Mouse (Mus musculus) testis, adult 10 weeks (tissue): ENCODE data around the gene Tor2a. TPM values are rescaled to one million over a fixed set of nuclear protein-coding genes. Genes with fewer than 3 reads are reported as not detected.

Experiments used
- polyA plus RNA-seq: library from polyadenylated mRNA; stranded (reverse); fragments of 350-450 nt; fragmentation: Illumina TruSeq; extraction: RNeasy Lipid Tissue Mini Kit (QIAGEN cat#74804); gene quantifications from one replicate; pipeline ENCODE4 v1.2.3, GENCODE M21; 2014; ENCODE audit warnings: low read depth, low replicate concordance

The Tor2a gene
- polyA plus RNA-seq: 0.64 TPM

GRCm38 (mm10) chr2:32757056-32757845 lies at the start of gene Tor2a:
Gene Tor2a, plus strand, starts transcription at chr2:32757234.

DNA sequence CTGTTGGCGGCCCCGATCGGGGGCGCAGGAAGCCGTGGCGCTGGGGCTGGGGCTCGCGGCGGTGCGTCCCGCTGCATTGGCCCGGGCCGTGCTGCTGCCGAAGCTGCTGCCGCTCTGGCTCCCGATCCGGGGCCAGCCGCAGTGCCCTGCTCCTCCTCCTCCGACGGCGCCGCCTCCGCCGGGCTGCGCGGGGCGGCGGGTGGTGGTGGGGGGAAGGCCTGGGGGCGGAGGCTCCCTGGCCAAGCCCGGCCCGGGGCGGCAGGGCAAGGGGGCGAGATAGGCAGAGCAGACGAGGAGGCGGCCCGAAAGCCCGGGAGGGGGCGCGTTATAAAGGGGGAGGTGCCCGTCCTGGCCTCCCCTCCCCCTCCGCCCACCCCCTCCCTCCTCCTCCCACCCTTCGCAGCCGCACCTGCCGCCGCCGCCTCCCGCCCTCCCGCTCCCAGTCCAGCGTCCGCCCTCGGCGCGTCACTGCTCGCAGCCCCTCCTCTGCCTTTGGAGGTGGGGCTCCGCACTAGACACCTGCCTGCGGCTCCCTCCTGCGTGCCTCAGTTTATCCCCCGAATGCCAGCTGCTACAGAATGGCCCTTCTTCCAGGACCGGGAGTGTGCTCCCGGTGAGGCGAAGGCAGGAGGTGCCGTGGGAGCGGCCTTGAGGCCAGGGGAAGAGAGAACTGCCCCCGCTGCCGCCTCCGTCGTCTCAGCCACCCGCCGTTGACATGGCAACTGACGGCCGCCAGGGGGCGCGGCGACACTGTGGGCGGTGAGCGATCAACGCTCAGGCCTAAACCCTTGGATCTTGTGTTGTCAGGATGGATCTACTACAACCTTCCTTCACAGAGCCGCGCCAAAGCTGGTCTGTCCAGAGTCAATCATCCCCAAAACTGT lies 43.9 kb upstream of the Tor2a start, which contains the start of gene Cdk9:
TSS of gene Cdk9 (minus strand) at position 143 of the 884 bp plus-strand sequence.

GRCm38 (mm10) chr2:32720681-32721229 lies 36.3 kb upstream of the Tor2a start, which contains the start of gene Sh2d3c:
Gene Sh2d3c, plus strand, starts transcription at chr2:32721055.

GRCm38 (mm10) chr2:32740916-32741272 lies 16.1 kb upstream of the Tor2a start, which contains the start of gene 6330409D20Rik:
Gene 6330409D20Rik, minus strand, starts transcription at chr2:32741016.

GRCm38 (mm10) chr2:32775359-32776074 lies 18.5 kb downstream of the Tor2a start, which contains the start of the genes Ttc16 and Ptrh1:
Gene Ttc16, minus strand, starts transcription at chr2:32775633.
Gene Ptrh1, plus strand, starts transcription at chr2:32775786.

DNA sequence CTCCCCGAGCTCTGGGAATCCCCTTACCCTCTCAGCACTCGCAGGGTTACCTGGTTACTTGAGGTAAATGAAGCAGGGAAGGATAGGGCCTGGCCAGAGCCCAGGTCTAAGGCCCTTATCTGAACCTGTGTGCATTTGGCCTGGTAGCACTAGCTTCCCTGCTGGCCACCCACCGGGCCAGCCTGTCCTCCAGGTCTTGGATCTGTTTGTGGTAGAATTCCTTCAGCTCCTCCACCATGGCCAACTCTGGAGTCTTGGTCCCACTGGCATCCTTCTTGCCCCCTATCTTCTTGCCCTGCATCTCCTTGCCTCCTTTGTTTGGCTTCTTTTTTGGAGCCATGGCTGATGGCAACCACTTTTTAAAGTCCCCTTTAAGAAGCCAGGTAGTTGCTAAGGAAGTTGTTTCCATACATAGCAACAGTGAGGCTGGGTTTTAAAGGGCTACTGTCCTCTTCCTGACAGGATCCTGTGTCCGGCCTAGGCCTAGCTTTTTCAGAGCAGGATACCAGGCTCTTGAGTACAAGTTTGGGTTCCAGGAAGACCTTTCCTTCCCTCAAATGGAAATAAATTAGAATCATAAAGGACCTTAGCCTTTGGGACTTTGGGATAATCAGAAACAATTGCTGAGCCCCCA lies 27.1 kb downstream of the Tor2a start, which contains the start of gene Cfap157:
TSS of gene Cfap157 (minus strand) at position 381 of the 634 bp plus-strand sequence.

Other genes with a start within 250 kb of the Tor2a start
- 6.6 TPM for gene Fam102a, start 221.9 kb upstream of the Tor2a start, polyA plus RNA-seq
- 4.2 TPM for gene Dpm2, start 186.4 kb upstream of the Tor2a start, polyA plus RNA-seq
- gene Pip5kl1, start 182.4 kb upstream of the Tor2a start, polyA plus RNA-seq: 0.97 TPM
- gene 9430097D07Rik, start 181.6 kb upstream of the Tor2a start, polyA plus RNA-seq: 1.1 TPM
- gene St6galnac4, start 170.1 kb upstream of the Tor2a start, polyA plus RNA-seq: 0.25 TPM
- gene St6galnac6, start 157.5 kb upstream of the Tor2a start, polyA plus RNA-seq: 2.9 TPM
- gene Ak1, start 135.5 kb upstream of the Tor2a start, polyA plus RNA-seq: 16.6 TPM
- 0.27 TPM for gene Eng, start 110.6 kb upstream of the Tor2a start, polyA plus RNA-seq
- 1.3 TPM for gene Fpgs, start 53.1 kb upstream of the Tor2a start, polyA plus RNA-seq
- gene Cdk9, start 44.2 kb upstream of the Tor2a start, polyA plus RNA-seq: 35.7 TPM
- gene Sh2d3c, start 36.2 kb upstream of the Tor2a start, polyA plus RNA-seq: not detected
- not detected for gene 6330409D20Rik, start 16.2 kb upstream of the Tor2a start, polyA plus RNA-seq
- gene Ttc16, start 18.4 kb downstream of the Tor2a start, polyA plus RNA-seq: 21.5 TPM
- 2.6 TPM for gene Ptrh1, start 18.6 kb downstream of the Tor2a start, polyA plus RNA-seq
- gene Cfap157, start 27.2 kb downstream of the Tor2a start, polyA plus RNA-seq: 11.1 TPM
- 5.9 TPM for gene Stxbp1, start 90.0 kb downstream of the Tor2a start, polyA plus RNA-seq
- 0.07 TPM for gene Fam129b, start 118.9 kb downstream of the Tor2a start, polyA plus RNA-seq
- gene Rpl12, start 204.3 kb downstream of the Tor2a start, polyA plus RNA-seq: 117 TPM
- 1.7 TPM for gene Lrsam1, start 204.4 kb downstream of the Tor2a start, polyA plus RNA-seq
- gene Slc2a8, start 224.8 kb downstream of the Tor2a start, polyA plus RNA-seq: 0.25 TPM